8 mouse cellular contexts compared by ENCODE assay signal in genomic region chr1:59763164-59763768, GRCm38 (mm10). TPM values are rescaled to one million over a fixed set of nuclear protein-coding genes. Genes with fewer than 3 reads are reported as not detected.
A peak's percentile ranks its signal among the peaks of the same experiment; 100 is the strongest.
DNase-seq lines count a peak whose midpoint lies in the region; ATAC-seq and TF ChIP-seq lines count a peak whose summit lies in the region.

Bmpr2 (plus strand) TSS chr1:59763400.

- peak within 1 kb of the TSS; percentile 95 for H3K27ac ChIP-seq in cortical plate, adult 2 months (ENCODE audit: insufficient read depth, low read length)
- H3K27ac ChIP-seq in hindbrain, postnatal 0 days: peak within 1 kb of the TSS; percentile 98
- peak within 1 kb of the TSS; percentile 99 for H3K27ac ChIP-seq in left cerebral cortex, adult 2 months
- H3K27ac ChIP-seq in macrophage: peak within 1 kb of the TSS; percentile 67

- peak within 1 kb of the TSS; percentile 95 for H3K9ac ChIP-seq in hindbrain, postnatal 0 days (replicated peaks; ENCODE audit: low read length)

- H3K4me3 ChIP-seq in cortical plate, adult 2 months (ENCODE audit: insufficient read depth, low read length): peak within 1 kb of the TSS; percentile 99
- peak within 1 kb of the TSS; percentile 98 for H3K4me3 ChIP-seq in hindbrain, postnatal 0 days (ENCODE audit: low read length)
- peak within 1 kb of the TSS; percentile 77 for H3K4me3 ChIP-seq in left cerebral cortex, adult 2 months
- H3K4me3 ChIP-seq in macrophage (ENCODE audit: inconsistent target): peak within 1 kb of the TSS; percentile 93

- DNase-seq in gastrocnemius, adult 8-10 months (ENCODE audit: low spot score in 2 of 2): peak; percentile 80 to 88
- DNase-seq in hindbrain, postnatal 0 days (ENCODE audit: low spot score): peak; percentile 92
- DNase-seq in left cerebral cortex, adult 2 months (ENCODE audit: extremely low spot score in 1 of 2, low spot score in 2 of 2): peak; percentile 82 to 85
- peak; percentile 80 for DNase-seq in retina, postnatal 7 days (ENCODE audit: low read depth, low spot score)
- peak; percentile 83 for DNase-seq in urinary bladder, adult 2 months (ENCODE audit: low spot score)

- no peaks in the 10 kb centered on the region for H3K36me3 ChIP-seq in hindbrain, postnatal 0 days (ENCODE audit: insufficient read depth, low read length)
- H3K36me3 ChIP-seq in macrophage (ENCODE audit: inconsistent target): no peaks in the 10 kb centered on the region

- peaks cover 41% of the 10 kb centered on the region for H3K79me2 ChIP-seq in macrophage (ENCODE audit: inconsistent target)

- WGBS in hindbrain, postnatal 0 days: 0% methylated on average over 50 of the region's 75 CpGs
- under 1% methylated on average over 57 of the region's 75 CpGs for WGBS in macrophage (ENCODE audit: missing documents)

- intact Hi-C loops in left cerebral cortex, adult 2 months (cut with DNase I): no loop called here

- ATAC-seq in activated CD4-positive, CD25-positive, alpha-beta regulatory T cell, adult 4 months: peak; percentile 47
- ATAC-seq in hindbrain, postnatal 0 days: peak; percentile 94

- no peak for TF ChIP-seq CTCF in cortical plate, adult 2 months (IDR thresholded peaks at IDR 0.05; ENCODE audit: extremely low read depth, insufficient read depth, low read length)
- TF ChIP-seq CTCF in hindbrain, postnatal 0 days (IDR thresholded peaks at IDR 0.05; ENCODE audit: low read depth): no peak; the same call in none of the 2 replicates
- peak; percentile 27 for TF ChIP-seq CTCF in left cerebral cortex, adult 2 months (IDR thresholded peaks at IDR 0.05)

- peak; percentile 71; the same call in 1 of the 2 replicates for TF ChIP-seq POLR2A in cortical plate, adult 2 months (IDR thresholded peaks at IDR 0.05; ENCODE audit: extremely low read depth, insufficient read depth, low read length)

- peak within 1 kb of the TSS; percentile 74 for H3K4me2 ChIP-seq in hindbrain, postnatal 0 days (ENCODE audit: low read depth, low read length)

- no peaks in the 10 kb centered on the region for H3K9me3 ChIP-seq in hindbrain, postnatal 0 days (ENCODE audit: low read length)

- H3K27me3 ChIP-seq in hindbrain, postnatal 0 days (ENCODE audit: insufficient read depth, low read length): no peaks in the 10 kb centered on the region

- H3K4me1 ChIP-seq in cortical plate, adult 2 months (ENCODE audit: control insufficient read depth, insufficient read depth, low read length): peaks cover 3% of the 10 kb centered on the region; the same call in 1 of the 2 replicates
- peaks cover 14% of the 10 kb centered on the region; the same call in 1 of the 2 replicates for H3K4me1 ChIP-seq in hindbrain, postnatal 0 days (ENCODE audit: insufficient read depth, low read length)

RNA-seq across cellular contexts. Expression of gene Bmpr2, which starts in this region (rescaled TPM):
- polyA plus RNA-seq in activated CD4-positive, CD25-positive, alpha-beta regulatory T cell, adult 4 months (2017; shearing (Covaris generic)): 1 to 10 TPM; 2.3 to 2.4 TPM
- polyA plus RNA-seq in cortical plate, adult 2 months (2012; rRNA removed): 28.3 and 29.7 TPM in 2 replicates
- 10 to 100 TPM; 50.0 to 63.1 (median 52.3) TPM for total RNA-seq in gastrocnemius, adult 8-10 months (2022)
- total RNA-seq in hindbrain, postnatal 0 days (2014; rRNA removed): 56.2 and 59.8 TPM in 2 replicates
- polyA plus RNA-seq in hindbrain, postnatal 0 days (2015; fragmentation: Nextera tagmentation; extraction: Ambion mirVana): 9.2 and 9.3 TPM in 2 replicates
- total RNA-seq in left cerebral cortex, adult 2 months (2021): 100 to 1,000 TPM in 1 of 2 experiments, 10 to 100 TPM in 1; 99.9 to 100 TPM
- 10 to 100 TPM; 12.5 to 72.3 (median 43.5) TPM for total RNA-seq in macrophage (2018; cell fraction: chromatin; rRNA removed)
- 10 to 100 TPM; 19.5 to 62.2 (median 36.7) TPM for total RNA-seq in macrophage (2018; cell fraction: cytosol; rRNA removed)
- 10 to 100 TPM; 31.9 to 95.0 (median 55.3) TPM for total RNA-seq in macrophage (2018; cell fraction: nucleus; rRNA removed)
- 15.9 to 19.1 TPM (median 17.9 TPM) in 3 replicates for polyA plus RNA-seq in macrophage (2018)
- polyA plus RNA-seq in urinary bladder, adult 2 months (2012; rRNA removed): 15.4 and 20.7 TPM in 2 replicates

Comparison
In these comparisons a context has a peak if more than half of its experiments do, and no peak if none do; other contexts are left out.
1. Peak in every context shown above with its lines: DNase-seq, ATAC-seq, H3K4me3 ChIP-seq and H3K27ac ChIP-seq.